Mouse (Mus musculus): ENCODE results near the gene Clrn2.

Clrn2 gene

DNA sequence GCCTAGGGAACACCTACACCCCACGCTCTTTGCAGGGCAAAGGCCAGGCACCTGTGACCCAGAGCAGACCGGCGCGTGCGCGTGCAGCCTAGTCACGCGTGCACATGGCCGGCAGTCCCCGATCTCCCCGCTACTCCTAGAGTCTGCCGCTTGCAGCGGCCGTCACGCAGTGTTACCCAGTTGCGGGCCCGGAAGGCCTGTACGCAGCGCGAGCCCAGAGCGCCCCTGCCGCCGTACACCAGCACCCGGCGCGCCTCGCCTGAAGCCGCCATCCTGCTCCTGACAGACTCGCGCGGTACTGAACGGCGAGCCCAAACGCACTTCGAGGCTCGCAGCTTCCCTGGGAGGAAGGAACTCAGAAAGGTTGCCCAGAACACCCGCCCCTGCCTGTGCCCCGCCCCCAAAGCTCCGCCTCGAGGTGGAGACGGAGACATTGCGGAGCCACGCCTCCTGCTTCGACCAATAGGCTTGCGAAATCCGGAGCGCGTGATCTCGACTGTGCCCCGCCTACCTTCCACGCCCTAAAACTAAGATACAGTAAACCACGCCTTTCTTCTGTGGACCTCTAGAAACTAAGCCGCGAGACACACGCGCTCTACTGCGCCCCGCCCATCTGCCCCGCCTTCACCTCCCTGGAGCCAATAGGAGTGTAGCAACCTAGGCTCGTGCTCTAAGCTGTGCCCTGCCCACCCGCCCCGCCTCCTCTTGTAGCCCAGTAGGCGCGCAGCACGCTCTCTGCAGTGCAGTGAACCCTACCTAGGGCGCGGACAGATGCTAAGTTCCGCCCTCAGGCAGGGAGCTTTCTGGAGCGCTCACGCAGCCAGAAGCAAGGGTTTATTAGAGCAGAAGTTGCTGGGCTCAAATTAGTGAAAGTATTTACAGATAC lies 3.5 kb upstream of the Clrn2 start, which contains the start of gene Qdpr:
Gene Qdpr (minus strand): TSS at position 406 of the 886 bp plus-strand sequence.
- DNase-seq (ENCODE audit: low spot score in 2 of 2) = peak; percentile 79 to 97

DNA sequence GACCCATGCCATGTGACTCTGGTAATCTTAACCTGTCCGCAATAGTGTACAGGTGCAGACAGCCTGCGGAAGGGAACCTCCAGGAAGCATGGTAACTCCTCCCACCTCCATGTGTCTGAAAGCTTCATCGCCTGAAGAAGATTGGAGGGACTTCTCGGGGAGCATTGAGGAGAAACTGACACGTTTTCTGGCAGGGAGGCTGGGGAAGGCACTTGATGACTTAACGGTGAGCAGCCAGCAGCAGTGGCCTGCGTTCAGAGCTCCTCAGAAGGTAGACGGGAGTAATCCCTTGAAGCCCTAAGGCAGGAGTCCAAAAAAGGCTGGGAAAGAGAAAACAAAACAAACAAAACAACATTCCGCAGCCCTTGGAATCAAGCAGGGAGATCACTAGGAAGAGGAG lies 905 bp downstream of the Clrn2 start:
- DNase-seq (ENCODE audit: low spot score in 2 of 2) = no peak

DNA sequence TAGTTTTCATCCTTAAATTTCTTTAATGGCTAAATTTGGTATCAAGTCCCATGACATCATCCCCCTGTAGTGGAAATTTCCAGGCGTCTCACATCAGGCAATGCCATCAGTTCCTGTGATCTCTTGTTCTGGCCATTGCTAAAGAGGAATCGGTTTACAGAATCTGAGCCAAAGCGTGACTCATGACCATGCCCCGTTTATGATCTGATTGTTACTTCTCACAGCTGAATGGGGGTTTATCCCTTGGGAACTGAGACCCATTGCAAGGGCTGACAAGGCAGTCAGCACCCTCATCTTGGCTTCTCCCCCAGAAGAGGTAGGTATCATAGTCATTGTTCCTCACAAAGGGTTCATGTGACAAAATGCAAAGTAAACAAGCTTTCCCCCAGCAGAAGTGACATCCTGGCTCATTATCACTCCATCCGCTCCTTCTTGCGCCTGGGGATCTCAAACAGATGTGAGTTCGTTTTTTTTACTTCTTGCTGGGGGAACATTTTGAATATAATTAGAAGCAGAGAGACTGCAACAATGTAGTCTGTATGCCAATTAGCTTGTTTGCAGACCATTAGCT lies 19.4 kb downstream of the Clrn2 start:
- no peak for DNase-seq (ENCODE audit: low spot score in 2 of 2)

DNA sequence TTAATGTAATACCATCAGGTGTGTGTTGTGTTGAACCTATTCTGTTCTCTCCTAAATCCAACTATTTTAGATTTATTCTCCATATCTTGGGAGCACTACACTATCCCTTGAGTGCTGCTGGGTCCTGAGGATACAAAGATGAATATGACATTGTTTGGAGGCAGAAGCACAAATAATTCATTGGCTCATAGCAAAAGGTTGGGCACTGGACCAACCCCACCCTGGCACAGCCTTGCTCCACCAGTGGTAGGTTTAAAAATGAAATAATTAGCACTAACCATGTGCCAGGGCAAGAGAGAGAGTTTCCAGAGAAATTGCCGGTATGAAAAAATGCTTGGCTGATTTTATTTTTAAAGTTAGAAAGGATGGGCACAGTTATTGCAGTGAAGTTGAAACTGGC lies 20.0 kb downstream of the Clrn2 start:
- DNase-seq (ENCODE audit: low spot score in 2 of 2) = no peak

DNA sequence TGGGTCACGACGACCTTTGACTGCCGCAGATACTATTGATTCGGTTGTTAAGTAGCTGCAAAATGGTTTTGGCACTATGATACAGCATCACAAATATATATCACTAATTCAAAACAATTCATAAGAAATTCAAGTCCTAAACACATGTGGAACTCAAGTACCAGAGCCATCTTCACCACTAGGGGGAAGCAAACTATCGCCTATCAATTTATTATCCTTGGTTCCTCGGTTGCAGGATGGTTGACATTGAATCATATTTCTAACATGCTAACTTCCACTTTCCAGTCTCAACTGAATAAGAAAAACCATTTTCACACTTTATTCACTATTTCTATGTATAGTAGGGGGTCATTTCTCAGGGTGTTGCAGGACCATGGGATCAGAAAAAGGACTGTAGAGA lies 20.7 kb downstream of the Clrn2 start:
- peak in 1 of 2 experiments; percentile 22 for DNase-seq (ENCODE audit: low spot score in 2 of 2)

DNA sequence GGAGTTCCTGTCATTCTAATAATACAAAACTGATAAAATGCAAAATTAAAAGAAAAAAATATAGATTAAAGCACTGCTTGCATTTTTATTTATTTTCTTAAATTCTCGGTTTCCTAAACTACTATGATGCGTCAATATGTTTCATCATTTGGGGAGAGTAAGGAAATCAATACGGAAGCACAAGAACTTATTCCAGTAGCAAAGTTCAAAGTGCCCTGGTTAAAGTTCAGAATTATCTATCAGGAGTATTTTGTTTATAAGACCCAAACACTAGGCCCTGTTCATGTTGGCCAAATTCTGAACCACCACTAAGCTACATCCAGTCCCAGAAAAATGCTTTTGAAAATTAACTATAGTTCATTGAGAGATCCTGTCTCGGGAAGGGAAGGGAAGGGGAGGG lies 21.2 kb downstream of the Clrn2 start:
- no peak for DNase-seq (ENCODE audit: low spot score in 2 of 2)

DNA sequence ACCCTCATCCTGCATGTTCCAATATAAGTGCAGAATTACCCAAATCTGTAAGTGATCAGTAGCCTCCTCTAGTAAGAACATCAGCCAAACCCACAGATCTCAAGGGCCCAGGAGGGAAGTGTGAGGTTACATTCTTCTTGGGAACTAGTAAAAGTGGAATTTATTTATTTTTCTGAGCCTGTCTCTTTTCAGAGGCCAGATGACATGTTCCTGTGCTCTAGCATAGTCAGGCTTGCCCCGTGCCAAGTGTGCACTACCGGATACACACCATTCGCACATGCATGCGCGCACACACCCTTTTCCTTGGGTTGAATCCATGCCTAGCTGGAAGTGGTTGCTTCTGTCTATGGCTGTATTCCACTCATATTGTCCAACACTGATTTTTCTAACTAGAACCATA lies 22.2 kb downstream of the Clrn2 start:
- no peak for DNase-seq (ENCODE audit: low spot score in 2 of 2)

DNA sequence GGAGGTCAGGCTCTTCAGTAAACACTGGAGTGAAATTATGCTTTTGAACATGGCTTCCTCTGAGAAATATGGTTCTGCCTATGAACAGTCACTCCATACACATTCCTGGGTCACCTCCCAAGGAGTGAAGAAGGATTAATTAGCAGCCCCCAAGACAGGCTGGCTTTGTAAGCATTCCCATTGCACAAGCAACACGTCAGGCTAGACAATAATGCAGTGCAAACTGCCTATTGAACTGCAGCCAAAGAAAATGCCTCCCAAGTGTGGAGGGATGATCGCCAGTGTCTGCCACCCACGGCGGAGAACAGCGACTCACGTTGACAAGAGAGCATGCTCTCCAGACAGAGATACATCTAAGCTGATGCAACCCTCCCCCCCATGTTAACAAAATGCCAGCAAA lies 22.7 kb downstream of the Clrn2 start:
- no peak for DNase-seq (ENCODE audit: low spot score in 2 of 2)

DNA sequence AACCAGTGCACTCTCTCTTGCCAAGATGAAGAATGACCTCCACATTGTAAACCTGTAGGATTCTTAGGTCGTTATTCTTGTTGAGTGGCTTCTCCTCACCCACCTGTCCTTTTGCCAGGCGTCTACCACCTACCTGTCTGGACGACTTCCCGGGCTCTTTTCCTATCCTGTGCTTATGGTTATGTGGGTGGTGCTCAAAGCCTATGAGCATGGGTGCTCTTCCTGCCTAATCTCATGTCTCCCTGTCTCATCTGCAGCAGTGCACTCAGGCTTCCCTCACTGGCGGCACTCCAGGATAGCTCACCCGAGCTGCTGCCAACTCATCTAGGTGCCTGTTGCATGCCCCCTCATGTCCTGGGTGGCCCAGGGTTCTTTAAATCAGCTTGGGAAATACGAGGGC lies 24.1 kb downstream of the Clrn2 start:
- DNase-seq (ENCODE audit: low spot score in 2 of 2) = no peak

DNA sequence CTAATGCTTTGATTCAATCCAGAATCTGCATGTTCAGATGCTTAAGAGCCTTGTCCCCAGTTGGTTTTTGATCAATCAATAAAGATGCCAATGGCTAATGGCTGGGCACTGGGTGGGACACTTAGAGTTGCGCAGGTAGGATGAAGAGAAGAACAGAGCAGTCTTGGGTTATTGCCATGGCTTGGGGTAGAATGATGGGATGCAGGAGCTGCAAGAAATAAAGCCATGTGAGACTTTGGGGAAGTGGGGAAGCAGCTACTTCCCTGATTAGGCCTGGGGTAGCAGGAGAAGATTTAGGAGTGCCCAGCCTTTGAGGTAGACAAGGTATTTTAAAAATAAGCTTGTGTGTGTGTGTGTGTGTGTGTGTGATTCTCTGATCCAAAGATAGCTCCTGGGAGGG lies 26.5 kb downstream of the Clrn2 start:
- no peak for DNase-seq (ENCODE audit: low spot score in 2 of 2)

DNA sequence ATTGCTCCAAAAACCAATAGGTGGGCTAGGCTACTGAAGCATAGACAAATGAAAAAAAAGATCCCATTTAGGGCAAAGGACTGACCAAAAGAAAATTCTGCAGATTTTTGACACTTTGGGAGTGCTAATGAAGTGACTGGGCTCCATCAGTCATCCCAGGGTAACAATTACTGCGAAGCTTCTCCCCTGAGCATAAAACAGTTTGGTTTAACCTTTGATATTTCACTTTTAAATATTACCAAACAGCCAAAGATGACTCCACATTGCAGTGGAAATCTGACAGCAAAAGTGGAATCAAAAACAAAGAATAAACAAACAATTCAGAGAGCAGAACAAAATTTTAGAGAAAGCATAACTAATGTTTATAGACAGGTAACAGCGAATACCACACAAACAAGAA lies 27.6 kb downstream of the Clrn2 start:
- DNase-seq (ENCODE audit: low spot score in 2 of 2) = no peak

DNA sequence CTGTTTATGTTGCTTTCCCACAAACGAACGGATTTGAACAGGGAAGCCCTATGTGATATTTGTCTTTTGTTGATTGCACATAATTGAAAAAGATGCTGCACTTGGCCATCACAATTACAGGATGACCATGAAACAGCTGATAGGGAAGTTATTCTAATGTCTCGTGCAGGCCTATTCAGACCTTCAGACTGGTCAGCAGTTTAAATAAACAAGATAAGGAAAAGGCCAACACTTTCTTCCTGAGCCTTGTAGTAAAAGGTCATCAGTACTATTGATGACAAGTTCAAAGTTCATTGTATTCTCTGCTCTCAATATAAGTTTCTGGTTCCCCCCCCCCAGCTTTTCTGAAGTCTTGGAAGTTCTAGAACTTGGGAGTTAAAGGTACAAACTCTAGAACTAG lies 29.1 kb downstream of the Clrn2 start:
- DNase-seq (ENCODE audit: low spot score in 2 of 2) = no peak

DNA sequence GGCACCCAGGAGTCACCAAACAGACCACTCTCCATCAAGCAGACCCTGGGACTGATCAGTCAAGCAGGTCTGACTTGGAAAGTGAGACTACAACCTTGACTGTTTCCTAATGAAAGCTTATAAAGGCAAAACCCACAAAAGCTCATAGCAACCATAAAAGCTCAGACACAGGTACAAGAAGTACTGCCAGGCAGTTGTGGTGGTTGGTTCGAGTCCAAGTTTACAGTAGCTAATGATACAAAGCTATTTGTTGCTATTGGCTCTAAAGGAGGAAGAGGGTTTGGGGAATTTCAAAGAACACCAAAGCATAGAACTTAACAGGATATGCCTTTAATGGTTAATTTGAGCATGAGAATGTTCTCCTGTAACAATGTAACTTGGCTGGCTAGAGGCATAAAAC lies 30.1 kb downstream of the Clrn2 start:
- no peak for DNase-seq (ENCODE audit: low spot score in 2 of 2)

DNA sequence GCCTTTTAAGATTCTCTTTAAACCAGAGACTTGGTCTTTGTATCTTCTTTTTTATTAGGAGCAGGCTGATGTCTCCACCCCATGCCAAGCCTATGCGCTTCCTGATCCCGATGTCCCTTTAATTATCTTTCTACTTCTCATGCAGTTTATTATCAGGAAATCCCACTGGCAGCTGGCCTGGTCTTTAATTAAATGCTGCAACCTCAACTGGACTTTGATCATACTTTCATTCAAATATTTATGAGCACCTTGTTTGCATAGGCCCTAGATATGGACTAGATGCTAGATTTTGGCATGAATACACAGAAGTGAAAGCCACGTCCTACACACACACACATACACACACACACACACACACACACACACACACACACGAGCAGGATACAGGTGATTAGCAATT lies 38.2 kb downstream of the Clrn2 start:
- no peak for DNase-seq (ENCODE audit: low spot score in 2 of 2)

DNA sequence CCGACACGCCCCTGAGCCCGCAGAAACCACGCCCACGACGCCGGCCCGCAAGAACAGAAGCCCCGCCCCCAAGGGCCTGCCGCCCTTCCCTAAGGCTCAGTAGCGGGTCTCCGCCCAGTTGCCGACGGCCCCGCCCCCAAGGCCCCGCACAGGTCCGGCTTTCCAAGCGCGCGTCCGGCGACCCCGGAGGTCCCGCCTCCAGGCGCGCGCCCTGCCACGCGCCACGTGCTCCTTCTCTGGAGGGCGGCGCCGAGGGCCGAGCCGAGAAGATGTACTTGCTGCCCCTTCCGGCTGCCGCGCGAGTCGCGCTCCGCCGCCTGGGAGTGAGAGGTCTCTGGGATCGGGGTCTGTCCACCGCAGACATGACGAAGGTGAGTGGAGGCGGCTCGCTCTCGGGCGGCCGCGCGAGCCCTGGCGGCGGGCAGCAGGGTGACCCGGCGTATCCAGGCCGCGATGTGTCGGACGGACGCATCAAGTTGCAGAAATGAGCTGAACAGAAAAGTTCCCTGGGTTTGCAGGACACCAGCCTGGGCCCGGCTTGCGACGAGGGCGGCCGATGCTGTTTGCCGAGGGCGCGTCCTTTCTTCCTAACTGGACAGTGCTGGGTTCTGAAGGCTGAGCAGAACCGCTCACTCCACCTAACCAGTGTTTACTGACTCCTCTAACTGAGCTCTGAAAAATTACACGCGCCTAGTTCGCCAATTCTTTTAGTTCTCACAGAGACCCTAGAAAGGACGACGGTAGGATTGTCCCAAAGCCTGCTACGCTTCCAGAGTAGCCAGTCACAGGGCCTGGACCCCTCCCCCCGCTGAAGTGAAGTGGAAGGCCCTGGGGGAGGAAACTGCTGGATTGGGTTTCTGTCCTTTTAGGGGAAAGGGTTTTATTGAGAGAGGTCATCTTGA lies 39.9 kb downstream of the Clrn2 start, which contains the start of gene Lap3:
Gene Lap3 (plus strand): TSS at position 184 of the 902 bp plus-strand sequence.
- peak; percentile 90 to 98 for DNase-seq (ENCODE audit: low spot score in 2 of 2)

DNA sequence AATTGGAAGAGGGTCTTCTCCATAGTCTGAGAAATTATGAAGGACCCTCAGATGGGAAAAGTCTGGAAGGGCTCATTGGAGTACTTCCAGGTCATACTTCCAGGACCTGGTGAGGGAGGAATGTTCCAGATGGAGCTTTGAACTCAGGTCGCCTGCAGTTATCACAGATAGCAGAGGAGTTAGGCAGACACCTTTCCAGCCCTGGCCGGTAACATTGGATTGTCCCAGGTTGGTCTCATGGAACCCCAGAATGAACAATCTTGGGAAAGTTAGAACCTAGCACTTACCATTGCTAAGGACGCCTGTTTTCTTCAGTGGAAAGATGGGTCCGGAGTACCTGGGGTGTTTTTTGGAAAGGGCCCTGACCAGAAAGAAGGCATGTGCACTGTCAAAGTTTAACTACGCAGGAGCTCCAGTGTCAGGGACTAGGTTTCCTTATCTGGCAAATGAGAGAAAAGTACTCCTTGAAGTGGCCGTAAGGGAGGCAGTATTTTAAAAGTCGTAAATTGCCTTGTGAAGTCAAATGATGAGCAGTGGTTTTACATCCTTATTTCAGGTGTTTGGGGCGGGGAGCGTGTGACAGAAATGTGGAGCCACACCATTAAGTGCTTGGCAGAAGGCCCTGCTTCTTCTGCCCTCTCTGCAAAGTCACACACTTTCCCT lies 40.7 kb downstream of the Clrn2 start:
- no peak for DNase-seq (ENCODE audit: low spot score in 2 of 2)

DNA sequence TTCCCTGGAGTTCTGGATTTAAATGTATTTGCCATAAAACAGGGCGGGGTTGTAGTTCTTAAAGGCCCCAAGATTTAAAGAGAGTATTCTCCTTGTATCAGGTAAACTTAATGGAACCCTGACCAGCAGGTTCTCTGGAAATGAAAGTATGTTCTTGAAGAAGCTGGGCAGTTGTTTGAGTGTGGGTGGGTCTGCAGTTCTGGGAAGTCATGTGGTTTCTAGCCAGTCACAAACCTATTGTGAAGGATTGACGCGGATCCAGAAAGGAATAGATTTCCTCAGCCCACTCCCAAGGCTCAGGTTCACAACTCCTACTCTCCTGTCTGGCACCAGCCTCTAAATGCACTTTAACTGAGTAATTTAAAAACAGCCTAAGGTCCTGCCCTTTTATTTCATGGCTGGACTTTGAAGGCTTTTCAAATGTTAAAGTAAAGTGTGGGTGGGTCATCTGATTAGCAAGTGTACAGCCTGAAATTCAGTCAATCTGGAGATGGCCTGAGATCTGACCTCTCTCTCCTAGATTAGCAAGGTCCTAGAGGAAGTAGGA lies 42.0 kb downstream of the Clrn2 start:
- no peak for DNase-seq (ENCODE audit: low spot score in 2 of 2)

DNA sequence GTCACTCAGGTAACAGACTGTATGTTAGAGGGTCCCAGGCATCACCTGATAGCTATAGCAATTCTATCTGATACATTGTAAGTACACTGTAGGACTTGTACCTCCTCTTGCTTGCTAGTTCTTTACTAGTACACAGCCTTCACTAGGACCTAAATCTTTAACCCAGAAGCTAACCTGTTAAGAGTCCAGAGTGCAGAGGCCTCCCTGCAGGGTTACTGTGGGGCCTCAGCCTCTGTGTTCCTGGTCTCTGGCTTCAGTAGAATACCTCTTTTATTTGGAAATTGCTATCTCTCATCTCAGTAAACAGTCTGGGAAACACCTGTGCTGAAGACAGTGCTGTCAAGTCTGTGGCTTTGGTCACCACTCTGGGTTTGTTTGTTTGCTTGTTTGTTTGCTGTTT lies 42.5 kb downstream of the Clrn2 start:
- no peak for DNase-seq (ENCODE audit: low spot score in 2 of 2)

DNA sequence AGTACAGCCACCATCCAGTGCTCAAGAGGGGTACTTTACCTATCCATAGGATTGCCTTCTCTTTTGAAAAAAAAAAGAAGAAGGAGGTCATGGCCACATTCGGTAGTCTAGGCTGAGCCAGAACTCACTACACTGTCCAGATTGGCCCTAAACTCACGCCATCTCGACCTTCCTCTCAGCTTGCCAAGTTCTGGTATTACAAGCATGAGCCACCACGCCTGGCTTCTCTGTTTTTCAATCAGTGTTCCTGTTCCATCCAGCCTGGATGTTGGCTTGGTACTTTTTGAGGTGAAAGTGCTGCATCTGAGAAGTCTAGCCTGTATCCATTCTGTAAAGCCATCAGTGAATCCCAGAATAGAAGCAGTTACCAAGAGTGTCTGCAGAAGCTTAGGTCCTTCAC lies 42.9 kb downstream of the Clrn2 start:
- no peak for DNase-seq (ENCODE audit: low spot score in 2 of 2)

DNA sequence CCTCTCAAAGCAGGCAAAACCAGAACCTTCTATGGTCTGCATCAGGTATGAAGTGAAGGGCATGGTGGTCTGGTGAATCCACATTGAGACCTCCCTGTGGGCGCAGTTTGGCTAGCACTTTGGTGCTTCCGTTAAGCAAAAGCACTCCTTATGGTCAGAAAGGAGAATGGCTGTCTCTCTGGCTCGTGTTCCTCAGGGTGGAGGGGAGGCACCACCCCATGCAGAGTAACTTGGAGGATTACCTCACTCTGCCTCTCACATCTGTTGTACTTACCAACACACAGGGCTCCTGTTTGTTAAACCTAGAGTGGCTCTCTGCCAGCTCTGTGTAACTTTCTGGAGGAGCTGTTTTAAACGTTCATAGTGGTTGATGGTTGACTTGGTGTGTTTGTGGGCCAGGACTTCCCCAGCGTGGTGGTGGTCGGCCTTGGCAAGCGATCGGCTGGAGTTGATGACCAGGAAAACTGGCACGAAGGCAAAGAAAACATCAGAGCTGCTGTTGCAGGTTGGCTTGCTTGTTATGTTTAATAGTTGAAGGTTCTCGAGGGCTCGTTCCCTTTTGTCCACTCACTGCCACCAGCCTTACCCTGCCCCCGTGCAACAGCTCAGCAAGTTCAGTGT lies 43.5 kb downstream of the Clrn2 start:
- DNase-seq (ENCODE audit: low spot score in 2 of 2) = no peak

DNA sequence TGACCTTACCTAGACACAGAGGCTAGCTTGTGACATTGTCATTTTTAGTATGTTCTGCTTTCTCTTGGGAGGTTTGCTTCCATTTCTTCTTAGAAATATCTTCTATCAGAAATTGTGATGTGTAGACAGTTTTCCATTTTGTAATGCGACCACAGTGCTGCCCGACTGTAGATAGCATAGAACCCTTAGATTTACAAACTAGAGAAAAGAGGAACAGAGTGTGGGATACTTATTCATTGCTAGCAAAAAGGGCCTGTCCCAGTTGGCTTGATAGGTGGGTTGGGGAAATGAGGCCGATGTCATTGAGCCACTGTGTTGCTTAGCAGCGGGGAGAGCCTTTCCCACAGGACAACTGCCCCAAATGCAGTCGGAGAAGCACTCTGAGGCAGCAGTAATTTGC lies 44.0 kb downstream of the Clrn2 start:
- DNase-seq (ENCODE audit: low spot score in 2 of 2) = no peak
